Mouse (Mus musculus) myocyte (in vitro differentiated cells): Measurements from ENCODE around the gene Hspbap1. TPM values are rescaled to one million over a fixed set of nuclear protein-coding genes. Genes with fewer than 3 reads are reported as not detected.

Source experiments
- H3K27me3 ChIP-seq: one replicate; pipeline ENCODE4 v1.6.1; 2011; ENCODE audit not compliant: control insufficient read depth, insufficient read depth, insufficient read length
- H3K36me3 ChIP-seq: one replicate; pipeline ENCODE4 v1.6.1; 2011; ENCODE audit not compliant: control insufficient read depth, insufficient read depth
- H3K4me2 ChIP-seq: one replicate; pipeline ENCODE4 v1.6.1; 2011; ENCODE audit warnings: low read depth, control low read depth
- H3K4me3 ChIP-seq: one replicate; pipeline ENCODE4 v1.5.1; 2011; ENCODE audit warnings: mild to moderate bottlenecking, control low read depth, moderate library complexity
- H3K79me2 ChIP-seq: one replicate; pipeline ENCODE4 v1.6.1; 2011; ENCODE audit not compliant: control insufficient read depth, insufficient read depth
- H3ac ChIP-seq: one replicate; pipeline ENCODE4 v1.6.1; 2011; ENCODE audit not compliant: control insufficient read depth, insufficient read length
- CEBPB ChIP-seq: IDR thresholded peaks from 2 replicates; pipeline ENCODE4 v1.6.1; 2011; ENCODE audit warnings: mild to moderate bottlenecking, moderate library complexity; ENCODE audit not compliant: poor library complexity, insufficient read depth, severe bottlenecking
- E2F4 ChIP-seq: IDR thresholded peaks from one replicate; pipeline ENCODE4 v1.6.1; 2011; ENCODE audit warnings: mild to moderate bottlenecking, control low read depth, moderate library complexity; ENCODE audit not compliant: insufficient read depth
- MAX ChIP-seq: IDR thresholded peaks from one replicate; pipeline ENCODE4 v1.6.1; 2011; ENCODE audit warnings: low read depth, mild to moderate bottlenecking, control low read depth
- MYOD1 ChIP-seq, 3 experiments: IDR thresholded peaks; one replicate each; pipeline ENCODE4 v1.6.1; 2011; ENCODE audit warnings: control low read depth in 2 of 3, low read depth in 2 of 3, mild to moderate bottlenecking in 2 of 3, moderate library complexity in 1 of 3; ENCODE audit not compliant: insufficient read length in 2 of 3, control insufficient read depth in 1 of 3
- MYOG ChIP-seq, 3 experiments: IDR thresholded peaks; one replicate each; pipeline ENCODE4 v1.6.1; 2011; ENCODE audit warnings: control low read depth in 2 of 3, low read depth in 2 of 3, mild to moderate bottlenecking in 2 of 3; ENCODE audit not compliant: insufficient read length in 2 of 3, control insufficient read depth in 1 of 3, insufficient read depth in 1 of 3
- POLR2A ChIP-seq: IDR thresholded peaks from one replicate; pipeline ENCODE4 v1.6.1; 2011; ENCODE audit warnings: low read depth, mild to moderate bottlenecking, control low read depth, moderate library complexity; ENCODE audit not compliant: insufficient read length
- POLR2AphosphoS2 ChIP-seq: IDR thresholded peaks from one replicate; pipeline ENCODE4 v1.6.1; 2011; ENCODE audit warnings: low read depth, control low read depth; ENCODE audit not compliant: insufficient read length
- REST ChIP-seq: IDR thresholded peaks from one replicate; pipeline ENCODE4 v1.6.1; 2011; ENCODE audit warnings: mild to moderate bottlenecking, control low read depth, moderate library complexity; ENCODE audit not compliant: insufficient read depth, insufficient read length
- SRF ChIP-seq: IDR thresholded peaks from one replicate; pipeline ENCODE4 v1.6.1; 2011; ENCODE audit warnings: low read depth; ENCODE audit not compliant: control insufficient read depth, insufficient read length
- TCF12 ChIP-seq: IDR thresholded peaks from one replicate; pipeline ENCODE4 v1.6.1; 2011; ENCODE audit warnings: mild to moderate bottlenecking, control low read depth; ENCODE audit not compliant: poor library complexity, insufficient read depth, severe bottlenecking
- TCF3 ChIP-seq: IDR thresholded peaks from one replicate; pipeline ENCODE4 v1.6.1; 2011; ENCODE audit warnings: low read depth, control low read depth; ENCODE audit not compliant: insufficient read length
- USF1 ChIP-seq: IDR thresholded peaks from one replicate; pipeline ENCODE4 v1.6.1; 2011; ENCODE audit warnings: low read depth, mild to moderate bottlenecking, control low read depth, moderate library complexity
- polyA plus RNA-seq: library from polyadenylated mRNA; unstranded; fragments of >200 nt; fragmentation: generic; extraction: Trizol; gene quantifications from one replicate; pipeline ENCODE4 v1.2.1, GENCODE M21; 2012; ENCODE audit warnings: missing spikeins

Gene Hspbap1
- polyA plus RNA-seq, 1 experiment, result 6.3 TPM

GRCm38 (mm10) chr16:35768785-35769642, 1.2 kb upstream of the Hspbap1 start, which contains the start of gene Dirc2:
Gene Dirc2, minus strand, starts transcription at chr16:35769356.
- H3K79me2 ChIP-seq, result peaks cover 14% of the 10 kb centered on the region
- TF ChIP-seq MYOG (IDR thresholded peaks at IDR 0.05; ENCODE audit: control insufficient read depth in 1 of 3, insufficient read depth in 1 of 3, insufficient read length in 2 of 3, low read depth in 2 of 3) (peak in 1 of 3 experiments; percentile 14), MYOD1 (IDR thresholded peaks at IDR 0.05; ENCODE audit: control insufficient read depth in 1 of 3, insufficient read length in 2 of 3, low read depth in 2 of 3) (peak in 1 of 3 experiments; percentile 1), MAX (no peak), POLR2AphosphoS2 (peak; percentile 57), REST (no peak), USF1 (peak; percentile 83), TCF3 (no peak), POLR2A (peak; percentile 82), E2F4 (no peak)
- H3K27me3 ChIP-seq, result no peaks in the 10 kb centered on the region
- H3K4me2 ChIP-seq, result peak within 1 kb of the TSS; percentile 88
- H3K36me3 ChIP-seq, result no peaks in the 10 kb centered on the region
- peak within 1 kb of the TSS; percentile 55 for H3K4me3 ChIP-seq
- H3ac ChIP-seq, result peak within 1 kb of the TSS; percentile 75

GRCm38 (mm10) chr16:35771141-35771540, 966 bp downstream of the Hspbap1 start:
- Histone ChIP-seq H3K79me2 (peaks cover 14% of the 10 kb centered on the region), H3K36me3 (no peaks in the 10 kb centered on the region)
- TF ChIP-seq CEBPB, result no peak
- TF ChIP-seq TCF12, result no peak

GRCm38 (mm10) chr16:35771606-35772005, 1.4 kb downstream of the Hspbap1 start:
- Histone ChIP-seq H3K79me2 (peaks cover 14% of the 10 kb centered on the region), H3ac (no peak overlapping the region), H3K36me3 (no peaks in the 10 kb centered on the region), H3K27me3 (no peaks in the 10 kb centered on the region), H3K4me3 (no peak overlapping the region), H3K4me2 (no peak overlapping the region)
- no peak for TF ChIP-seq TCF3
- TF ChIP-seq SRF, result no peak
- TF ChIP-seq MAX, result no peak
- no peak for TF ChIP-seq E2F4
- no peak for TF ChIP-seq MYOD1 (IDR thresholded peaks at IDR 0.05; ENCODE audit: control insufficient read depth in 1 of 3, insufficient read length in 2 of 3, low read depth in 2 of 3)
- no peak for TF ChIP-seq MYOG (IDR thresholded peaks at IDR 0.05; ENCODE audit: control insufficient read depth in 1 of 3, insufficient read depth in 1 of 3, insufficient read length in 2 of 3, low read depth in 2 of 3)
- TF ChIP-seq POLR2A, result no peak

More at GRCm38 (mm10) chr16:35771141-35771540, 966 bp downstream of the Hspbap1 start:
- Histone ChIP-seq H3K4me2 (peak overlapping the region; percentile 80), H3K4me3 (peak overlapping the region; percentile 55), H3K27me3 (no peaks in the 10 kb centered on the region), H3ac (no peak overlapping the region)

- Histone ChIP-seq H3K27me3 (no peaks in the 10 kb centered on the region), H3K79me2 (peaks cover 14% of the 10 kb centered on the region), H3K36me3 (no peaks in the 10 kb centered on the region), H3ac (no peak overlapping the region), H3K4me2 (no peak overlapping the region), H3K4me3 (no peak overlapping the region)
- TF ChIP-seq REST (no peak), POLR2AphosphoS2 (no peak), CEBPB (no peak), MYOG (IDR thresholded peaks at IDR 0.05; ENCODE audit: control insufficient read depth in 1 of 3, insufficient read depth in 1 of 3, insufficient read length in 2 of 3, low read depth in 2 of 3) (no peak), TCF12 (no peak)
These were observed 2.4 kb downstream of the Hspbap1 start for GRCm38 (mm10) chr16:35772598-35772997.

- H3K36me3 ChIP-seq, result no peaks in the 10 kb centered on the region
- peaks cover 10% of the 10 kb centered on the region for H3K79me2 ChIP-seq
- H3K27me3 ChIP-seq, result no peaks in the 10 kb centered on the region
- no peak overlapping the region for H3K4me3 ChIP-seq
- no peak overlapping the region for H3ac ChIP-seq
- H3K4me2 ChIP-seq, result no peak overlapping the region
- no peak for TF ChIP-seq MAX
- no peak for TF ChIP-seq POLR2AphosphoS2
- TF ChIP-seq TCF3, result no peak
- no peak for TF ChIP-seq POLR2A
- TF ChIP-seq E2F4, result no peak
- TF ChIP-seq CEBPB, result no peak
- TF ChIP-seq USF1, result no peak
- TF ChIP-seq TCF12, result no peak
- TF ChIP-seq MYOG (IDR thresholded peaks at IDR 0.05; ENCODE audit: control insufficient read depth in 1 of 3, insufficient read depth in 1 of 3, insufficient read length in 2 of 3, low read depth in 2 of 3), result no peak
- TF ChIP-seq REST, result no peak
These were observed 5.7 kb downstream of the Hspbap1 start for GRCm38 (mm10) chr16:35775835-35776234.
